Mouse (Mus musculus) cerebellum, adult (tissue): ENCODE measurements at regions not wholly inside any gene's neighbourhood (a gene's known extent, or its start where the extent isn't known, plus 50 kb on each side); places are given as distances from the start of the nearest gene placed in this dataset.

ENCODE experiments used
- ATAC-seq: cut with Nextera tagmentation; 2 replicates; pipeline ENCODE4 v1.9.2; 2017; ENCODE audit warnings: mild to moderate bottlenecking, moderate library complexity, mixed read lengths; ENCODE audit not compliant: insufficient number of reproducible peaks, low FRiP score, low TSS enrichment

- no peak for ATAC-seq
These were observed 277.4 kb upstream of the Tmeff2 start for GRCm38 (mm10) chr1:50622870-50623607.

GRCm38 (mm10) chr1:50629000-50629399, 271.4 kb upstream of the Tmeff2 start:
- ATAC-seq = no peak

GRCm38 (mm10) chr1:50629473-50630071, 270.9 kb upstream of the Tmeff2 start:
- peak; percentile 78 for ATAC-seq

- no peak for ATAC-seq
These were observed 262.5 kb upstream of the Tmeff2 start for GRCm38 (mm10) chr1:50637992-50638391.

- no peak for ATAC-seq
These were observed 253.3 kb upstream of the Tmeff2 start for GRCm38 (mm10) chr1:50646931-50647674.

- no peak for ATAC-seq
These were observed 248.3 kb upstream of the Tmeff2 start for GRCm38 (mm10) chr1:50651974-50652665.

GRCm38 (mm10) chr1:50665139-50665538, 235.3 kb upstream of the Tmeff2 start:
- no peak for ATAC-seq

- no peak for ATAC-seq
These were observed 217.5 kb upstream of the Tmeff2 start for GRCm38 (mm10) chr1:50682971-50683370.

GRCm38 (mm10) chr1:50685361-50685760, 215.1 kb upstream of the Tmeff2 start:
- ATAC-seq = no peak

- no peak for ATAC-seq
These were observed 203.5 kb upstream of the Tmeff2 start for GRCm38 (mm10) chr1:50696916-50697315.

GRCm38 (mm10) chr1:50697333-50698216, 202.9 kb upstream of the Tmeff2 start:
- ATAC-seq = no peak

GRCm38 (mm10) chr1:50704639-50705038, 195.8 kb upstream of the Tmeff2 start:
- ATAC-seq = no peak

GRCm38 (mm10) chr1:50745049-50745448, 155.4 kb upstream of the Tmeff2 start:
- ATAC-seq = no peak

- no peak for ATAC-seq
These were observed 130.2 kb upstream of the Tmeff2 start for GRCm38 (mm10) chr1:50770211-50770610.

GRCm38 (mm10) chr1:50795264-50795663, 105.2 kb upstream of the Tmeff2 start:
- no peak for ATAC-seq

- ATAC-seq = no peak
These were observed 102.3 kb upstream of the Tmeff2 start for GRCm38 (mm10) chr1:50798166-50798565.

GRCm38 (mm10) chr1:50806321-50806720, 94.1 kb upstream of the Tmeff2 start:
- no peak for ATAC-seq

GRCm38 (mm10) chr1:50806821-50807220, 93.6 kb upstream of the Tmeff2 start:
- no peak for ATAC-seq

- ATAC-seq = no peak
These were observed 68.8 kb upstream of the Tmeff2 start for GRCm38 (mm10) chr1:50831663-50832062.

- no peak for ATAC-seq
These were observed 64.3 kb upstream of the Tmeff2 start for GRCm38 (mm10) chr1:50836123-50836522.
